Mouse (Mus musculus): ENCODE results near the gene Tma7.

Tma7 gene

DNA sequence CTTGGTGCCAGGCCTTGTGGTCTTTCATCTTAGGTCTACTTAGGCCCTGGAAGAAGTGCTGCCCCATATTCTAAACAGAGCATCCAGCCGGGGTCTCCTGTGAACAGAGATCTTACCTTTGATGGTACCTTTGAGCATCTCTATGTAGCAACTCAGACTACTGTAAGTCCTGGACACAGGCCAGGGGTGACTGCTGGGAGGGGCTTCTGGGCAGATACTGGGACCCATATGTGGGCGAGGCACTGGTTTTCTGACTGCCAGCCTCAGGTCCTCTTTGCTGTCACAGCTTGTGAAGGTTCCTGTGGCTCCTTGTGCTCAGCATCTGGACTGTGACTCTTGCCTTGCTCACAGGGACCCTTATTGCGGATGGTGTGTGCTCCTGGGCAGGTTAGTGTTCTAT is 20.2 kb upstream of the Tma7 start:
- no peak for DNase-seq (ENCODE audit: low spot score in 2 of 2)

DNA sequence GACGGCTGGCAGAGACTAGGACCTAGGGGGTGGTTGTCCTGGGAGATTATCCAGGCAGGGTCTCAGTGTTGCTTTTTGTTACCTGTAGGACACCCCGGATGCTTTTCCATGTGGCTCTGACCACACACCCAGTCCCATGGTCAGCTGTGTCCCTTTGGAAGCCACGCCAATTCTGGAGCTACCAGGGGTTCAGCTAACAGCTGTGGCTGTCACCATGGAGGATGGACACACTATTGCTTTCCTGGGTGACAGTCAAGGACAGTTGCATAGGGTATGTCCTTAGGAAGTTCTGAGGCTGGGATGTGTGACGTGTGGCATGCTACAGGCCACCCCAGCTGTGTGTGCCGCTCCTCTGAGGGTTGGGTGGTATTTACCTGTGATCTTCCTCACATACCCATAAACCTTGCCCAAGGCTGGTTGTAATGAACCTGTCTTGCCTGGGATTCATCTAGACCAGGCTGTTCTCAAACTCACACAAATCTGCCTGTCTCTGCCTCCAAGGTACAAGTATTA is 19.6 kb upstream of the Tma7 start:
- DNase-seq (ENCODE audit: low spot score in 2 of 2) = no peak

DNA sequence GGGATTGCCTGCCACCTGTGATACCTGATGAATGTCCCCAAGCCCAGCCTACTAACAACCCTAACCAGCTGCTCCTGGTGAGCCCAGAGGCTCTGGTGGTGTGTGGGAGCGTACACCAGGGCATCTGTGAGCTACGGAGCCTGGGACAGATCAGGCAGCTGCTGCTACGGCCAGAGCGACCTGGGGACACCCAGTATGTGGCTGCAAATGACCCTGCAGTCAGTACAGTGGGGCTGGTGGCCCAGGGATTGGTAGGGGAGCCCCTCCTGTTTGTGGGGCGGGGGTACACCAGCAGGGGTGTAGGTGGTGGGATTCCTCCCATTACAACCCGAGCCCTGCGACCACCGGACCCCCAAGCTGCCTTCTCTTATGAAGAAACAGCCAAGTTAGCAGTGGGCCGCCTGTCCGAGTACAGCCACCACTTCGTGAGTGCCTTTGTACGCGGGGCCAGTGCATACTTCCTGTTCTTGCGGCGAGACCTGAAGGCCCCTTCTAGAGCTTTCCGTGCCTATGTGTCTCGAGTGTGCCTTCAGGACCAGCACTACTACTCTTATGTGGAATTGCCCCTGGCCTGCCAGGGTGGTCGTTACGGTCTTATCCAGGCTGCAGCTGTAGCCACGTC is 18.0 kb upstream of the Tma7 start:
- DNase-seq (ENCODE audit: low spot score in 2 of 2) = no peak

DNA sequence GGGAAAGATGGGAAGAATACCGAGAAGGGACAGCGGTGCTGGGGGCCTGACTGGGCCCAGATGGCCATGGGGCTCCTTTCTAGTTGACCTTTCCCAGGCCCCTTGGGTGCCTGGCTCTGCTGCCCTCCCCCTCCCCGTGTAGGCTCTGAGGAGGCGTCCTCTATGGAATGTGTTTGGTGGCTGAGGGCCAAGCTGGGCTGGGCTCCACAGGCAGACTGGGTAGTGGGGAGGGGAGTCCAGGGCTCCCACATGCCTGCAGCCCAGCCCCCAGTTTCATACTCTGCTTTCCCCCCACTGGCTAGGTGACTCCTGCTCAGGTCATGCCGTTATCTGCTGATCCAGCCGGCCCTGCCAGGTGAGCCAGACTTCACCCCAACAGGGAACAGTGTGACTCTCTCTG is 16.6 kb upstream of the Tma7 start:
- DNase-seq (ENCODE audit: low spot score in 2 of 2) = peak in 1 of 2 experiments; percentile 59

DNA sequence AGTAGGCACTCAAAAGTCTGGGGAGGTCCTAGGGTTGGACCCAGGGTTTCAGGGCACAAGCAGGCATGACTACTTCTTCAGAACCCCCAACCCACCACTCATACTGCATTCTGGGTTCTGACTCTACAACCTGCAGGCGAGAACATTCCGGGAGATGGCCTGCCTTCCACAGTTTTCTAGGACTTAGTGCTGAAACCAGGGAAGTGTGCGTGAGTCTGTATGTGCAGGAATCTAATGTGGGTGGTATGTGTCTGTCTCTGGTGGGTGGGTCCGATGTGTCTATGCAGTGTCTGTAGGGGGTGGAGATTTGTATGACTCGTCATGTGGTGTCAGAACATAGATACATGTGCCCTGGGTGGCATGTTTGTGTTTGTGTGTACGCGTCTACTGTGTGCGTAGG is 16.0 kb upstream of the Tma7 start:
- no peak for DNase-seq (ENCODE audit: low spot score in 2 of 2)

DNA sequence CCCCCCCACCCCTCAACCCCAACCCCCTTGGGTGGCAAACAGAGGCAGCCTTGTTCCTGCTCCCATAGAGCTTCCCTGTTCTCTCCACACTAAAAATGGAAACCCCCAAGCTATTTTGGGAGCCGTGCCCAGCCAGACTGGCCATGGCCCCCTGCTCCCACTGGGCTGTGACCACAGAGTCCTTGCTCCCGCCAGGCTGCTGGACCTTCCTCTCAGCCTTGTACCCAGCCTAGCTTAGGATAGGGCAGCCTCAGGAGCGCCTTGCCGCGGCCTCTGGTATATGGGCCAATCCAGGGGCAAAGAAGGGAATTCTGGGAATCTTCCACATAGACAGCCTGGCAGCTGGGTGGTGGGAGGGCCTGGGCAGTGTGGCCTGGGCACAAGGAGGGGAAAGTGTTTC is 15.4 kb upstream of the Tma7 start:
- DNase-seq (ENCODE audit: low spot score in 2 of 2) = no peak

GRCm38 (mm10) chr9:109097291-109097690 is 14.9 kb upstream of the Tma7 start:
- no peak for DNase-seq (ENCODE audit: low spot score in 2 of 2)

DNA sequence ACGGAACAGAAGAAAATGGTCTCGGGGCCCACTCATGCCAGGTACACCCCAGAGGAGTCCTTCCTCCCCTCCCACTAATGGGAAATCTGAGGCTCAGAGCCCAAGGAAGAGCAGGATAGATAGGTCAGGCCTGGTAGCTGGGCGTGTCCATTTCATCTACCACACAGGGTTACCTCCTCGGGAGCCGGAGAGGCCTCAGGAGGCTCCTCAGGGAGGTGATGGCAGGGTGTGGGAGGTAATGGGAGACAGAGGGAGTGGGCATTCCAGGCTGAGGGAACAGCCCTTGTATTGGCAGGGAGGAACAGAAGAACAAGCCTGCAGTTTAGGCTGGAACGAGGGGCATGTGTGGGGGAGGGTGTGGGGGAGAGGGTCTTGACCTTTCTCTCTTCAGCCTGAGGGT is 14.5 kb upstream of the Tma7 start:
- no peak for DNase-seq (ENCODE audit: low spot score in 2 of 2)

DNA sequence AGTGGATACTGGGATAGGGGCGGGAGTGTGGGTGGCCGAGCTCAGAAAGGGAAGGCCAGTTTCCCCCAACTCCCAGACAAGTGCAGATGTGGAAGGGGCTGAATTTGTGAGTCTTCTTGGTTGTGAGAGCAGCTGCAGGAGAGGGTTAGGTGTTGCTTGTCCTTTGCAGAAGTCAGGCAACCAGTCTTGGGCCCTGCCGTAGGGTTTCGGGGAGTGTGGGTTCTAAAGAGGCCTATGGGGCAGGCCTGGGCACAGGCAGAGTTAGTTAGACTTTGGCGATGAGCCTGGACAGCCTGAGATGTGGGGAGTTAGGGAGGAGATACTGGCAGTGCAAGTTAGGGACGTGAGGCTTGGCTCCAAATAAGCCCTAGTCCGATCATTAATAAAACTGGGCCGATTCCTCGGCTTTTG is 13.9 kb upstream of the Tma7 start:
- DNase-seq (ENCODE audit: low spot score in 2 of 2) = no peak

- peak; percentile 70 to 72 for DNase-seq (ENCODE audit: low spot score in 2 of 2)
Measured at GRCm38 (mm10) chr9:109095137-109095982, 13.0 kb upstream of the Tma7 start, which contains the start of gene Plxnb1. TSS of gene Plxnb1 (plus strand) at chr9:109095389.

DNA sequence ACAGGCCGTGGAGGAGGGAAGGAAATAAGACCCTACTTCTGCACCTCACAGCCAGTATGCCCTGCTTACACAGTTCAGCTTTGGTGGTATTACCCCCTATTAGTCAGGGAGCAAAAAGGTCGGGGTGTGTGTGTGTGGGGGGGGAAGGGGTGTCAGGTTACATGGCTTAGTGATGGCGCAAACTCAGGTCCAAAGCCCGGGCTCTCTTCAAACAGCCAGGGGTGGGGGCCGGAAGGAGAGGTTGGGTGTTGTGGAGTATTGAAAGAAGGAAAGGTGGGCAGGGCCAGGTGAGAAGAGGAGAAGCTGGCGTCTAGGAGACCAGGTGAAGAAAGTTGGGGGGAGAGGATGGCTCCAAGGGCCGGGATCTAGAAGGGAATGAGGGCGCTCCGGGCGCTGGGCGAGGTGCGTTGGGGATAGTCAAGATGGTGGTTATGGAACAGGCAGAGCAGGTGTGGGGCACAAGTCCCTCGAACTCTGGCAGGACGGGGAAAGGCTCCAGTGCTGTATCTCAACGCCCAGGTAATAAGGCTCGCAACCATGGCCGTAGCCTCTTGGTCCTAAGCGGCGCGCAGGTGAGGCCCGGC is 12.3 kb upstream of the Tma7 start:
- no peak for DNase-seq (ENCODE audit: low spot score in 2 of 2)

GRCm38 (mm10) chr9:109093786-109094552 is 11.6 kb upstream of the Tma7 start:
- no peak for DNase-seq (ENCODE audit: low spot score in 2 of 2)

DNA sequence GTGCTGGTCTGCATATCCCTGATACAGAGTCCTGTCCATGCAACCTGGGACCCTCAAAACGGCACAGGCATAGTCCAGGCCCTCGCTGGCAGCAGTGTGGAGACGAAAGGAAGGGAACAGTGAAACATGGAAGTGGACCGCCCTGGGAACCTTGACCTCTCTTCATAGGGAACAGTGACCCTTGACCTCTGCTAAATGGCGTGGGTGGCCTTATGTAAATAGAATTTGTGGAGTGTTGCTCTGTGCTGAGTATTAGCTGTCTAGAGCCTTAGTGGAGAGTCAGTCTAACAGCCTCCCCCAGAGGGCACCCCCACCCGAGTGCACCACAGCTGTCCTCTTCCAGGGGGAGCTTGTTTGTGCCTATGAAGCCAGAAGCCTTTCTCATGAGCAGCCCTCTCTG is 10.4 kb upstream of the Tma7 start:
- no peak for DNase-seq (ENCODE audit: low spot score in 2 of 2)

DNA sequence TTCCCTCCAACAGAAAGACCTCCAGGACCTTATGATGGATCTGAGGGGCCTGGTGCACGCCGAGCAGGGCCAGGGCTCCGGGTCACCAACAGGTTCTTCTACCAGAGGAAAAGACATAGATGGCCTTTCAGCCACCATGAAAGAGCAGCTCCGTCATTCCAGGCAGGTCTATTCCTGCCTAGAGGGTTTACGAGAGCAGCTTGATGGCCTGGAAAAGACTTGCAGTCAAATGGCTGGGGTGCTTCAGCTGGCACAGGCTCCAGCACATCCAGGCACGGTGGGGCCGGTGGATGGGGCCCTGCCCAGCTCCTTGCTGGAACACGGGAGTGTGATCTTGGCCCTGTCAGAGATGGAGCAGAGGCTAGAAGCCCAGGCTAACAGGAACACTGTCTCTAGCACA is 9.4 kb upstream of the Tma7 start:
- no peak for DNase-seq (ENCODE audit: low spot score in 2 of 2)

DNA sequence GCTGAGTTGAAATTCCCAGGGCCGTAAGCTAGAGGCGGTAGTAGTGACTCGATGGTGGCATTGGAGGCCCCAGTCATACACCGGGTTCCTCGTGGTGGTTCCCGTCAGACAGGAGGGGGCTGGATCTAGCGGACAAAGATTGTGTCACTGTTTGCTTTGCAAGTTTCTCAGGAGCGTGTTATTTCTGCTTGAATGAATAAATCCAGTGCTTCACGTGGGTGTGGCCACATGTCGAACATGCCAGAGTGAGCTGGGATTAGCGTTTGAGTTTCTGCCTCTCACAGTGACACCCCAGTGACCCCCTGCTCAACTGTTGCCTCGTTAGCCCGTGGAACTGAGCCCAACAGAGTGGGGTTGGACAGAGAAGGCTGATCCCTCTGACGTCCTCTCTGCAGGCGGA is 8.1 kb upstream of the Tma7 start:
- DNase-seq (ENCODE audit: low spot score in 2 of 2) = no peak

DNA sequence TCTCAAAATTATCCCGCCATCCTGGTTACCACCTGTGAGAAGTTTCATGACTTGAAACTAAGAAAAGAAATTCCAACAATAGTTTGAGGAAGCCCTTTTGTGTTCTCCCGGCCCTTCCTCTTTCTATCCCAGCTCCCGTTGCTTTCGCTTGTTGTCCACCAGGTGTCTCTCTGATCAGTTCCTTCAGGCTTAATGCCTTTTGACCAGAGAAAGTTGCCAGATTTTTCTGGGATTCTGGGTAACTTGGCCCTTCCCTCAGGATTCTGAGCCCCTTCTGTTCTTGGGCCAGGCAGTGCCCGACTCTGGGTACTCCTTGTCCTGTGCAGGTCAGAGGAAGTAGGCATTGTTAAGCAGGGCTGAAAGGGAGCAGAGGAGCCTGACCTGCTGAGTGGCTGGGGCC is 5.6 kb upstream of the Tma7 start:
- DNase-seq (ENCODE audit: low spot score in 2 of 2) = no peak

- no peak for DNase-seq (ENCODE audit: low spot score in 2 of 2)
Measured at GRCm38 (mm10) chr9:109084922-109085321, 2.5 kb upstream of the Tma7 start.

- DNase-seq (ENCODE audit: low spot score in 2 of 2) = no peak
Measured at GRCm38 (mm10) chr9:109081749-109082123, 651 bp downstream of the Tma7 start.

DNA sequence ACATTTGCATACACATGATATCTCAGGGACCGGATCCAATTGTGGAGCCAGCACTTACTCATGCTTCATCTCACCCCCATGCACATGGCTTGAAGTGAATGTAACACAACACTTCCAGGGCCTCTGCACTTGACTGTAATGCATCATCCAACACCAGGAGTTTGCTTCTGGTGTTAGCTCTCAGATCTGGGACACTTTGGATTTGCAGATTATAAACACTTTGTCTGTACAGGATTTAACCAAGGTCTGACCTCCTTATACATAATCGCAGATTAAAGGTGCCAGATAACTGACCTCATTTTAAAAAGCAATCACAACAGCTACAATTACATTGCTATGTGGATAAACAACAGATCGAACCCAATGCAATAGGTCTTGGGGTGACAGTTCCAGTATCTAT is 1.9 kb downstream of the Tma7 start:
- DNase-seq (ENCODE audit: low spot score in 2 of 2) = no peak

DNA sequence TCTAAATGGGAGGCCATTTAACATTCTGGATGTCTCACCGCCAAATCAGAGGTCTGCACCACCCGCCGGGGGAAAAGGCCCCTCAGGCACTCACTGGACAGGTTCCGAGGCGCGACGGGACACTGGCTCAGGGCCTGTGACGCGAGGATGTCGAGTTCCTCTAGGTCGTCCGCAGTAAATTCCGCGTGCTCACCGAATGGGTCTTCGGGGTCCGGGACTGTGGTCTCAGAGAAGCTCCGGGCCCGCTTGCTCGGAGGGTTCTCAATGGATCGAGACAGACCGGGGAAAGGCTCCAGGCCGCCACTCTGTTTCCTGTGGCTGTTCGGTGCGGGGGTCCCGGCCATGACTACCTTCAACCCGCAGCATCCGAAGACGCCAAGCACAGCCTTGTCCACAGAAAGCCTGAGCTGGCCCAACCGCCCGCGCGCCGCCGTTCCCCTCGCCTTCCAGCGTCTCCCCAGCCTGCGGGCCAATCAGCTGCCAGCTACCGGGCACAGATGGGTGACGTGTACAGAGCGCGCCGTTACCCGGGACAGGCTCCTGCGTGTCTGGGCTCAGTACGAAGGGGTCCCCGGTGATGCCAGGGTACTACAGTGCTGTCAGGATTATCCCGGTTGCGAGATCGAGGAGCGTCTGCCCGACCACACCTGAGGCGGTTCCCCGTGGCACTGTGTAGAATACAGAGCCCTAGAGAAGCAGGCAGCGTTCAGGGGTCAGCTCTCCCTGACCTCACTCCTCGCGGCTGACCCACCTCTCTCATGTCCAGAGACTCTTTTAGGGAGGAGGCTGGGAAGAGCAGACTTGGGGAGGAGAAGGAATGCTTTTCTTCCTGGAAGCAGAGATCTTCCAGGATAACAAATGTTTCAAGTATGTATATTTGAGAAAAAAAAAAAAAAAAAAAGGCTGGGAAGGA is 8.5 kb downstream of the Tma7 start, which contains the start of gene Atrip:
Gene Atrip (minus strand): TSS at position 464 of the 913 bp plus-strand sequence.
- peak; percentile 86 to 92 for DNase-seq (ENCODE audit: low spot score in 2 of 2)
